Mouse (Mus musculus) embryonic facial prominence, embryonic 14.5 days (tissue): ENCODE results near the gene Tacc2. TPM values are rescaled to one million over a fixed set of nuclear protein-coding genes. Genes with fewer than 3 reads are reported as not detected.

Source experiments
- ATAC-seq: fragments of 200-750 bp; cut with Nextera tagmentation; 2 replicates; pipeline ENCODE4 v1.8.0; 2017; ENCODE audit warnings: low read depth, moderate number of reproducible peaks, moderate TSS enrichment
- DNase-seq: peaks from one replicate; pipeline ENCODE4 v3.0.0-alpha.2; 2015; ENCODE audit warnings: low spot score
- H3K27ac ChIP-seq: fragments of 300-500 bp; sonication (generic); replicated peaks from 2 replicates; pipeline ENCODE4 v1.5.1; 2014; ENCODE audit warnings: low read depth, mild to moderate bottlenecking, low read length, moderate library complexity
- H3K27me3 ChIP-seq: fragments of 300-500 bp; sonication (generic); replicated peaks from 2 replicates; pipeline ENCODE4 v1.6.1; 2014; ENCODE audit warnings: low read length; ENCODE audit not compliant: control insufficient read depth, insufficient read depth
- H3K36me3 ChIP-seq: fragments of 300-500 bp; sonication (generic); 2 replicates; pipeline ENCODE4 v1.6.1; 2014; ENCODE audit warnings: low read length, mixed read lengths; ENCODE audit not compliant: control insufficient read depth, insufficient read depth
- H3K4me1 ChIP-seq: fragments of 300-500 bp; sonication (generic); 2 replicates; pipeline ENCODE4 v1.6.1; 2014; ENCODE audit warnings: antibody characterized with exemption, low read length; ENCODE audit not compliant: control insufficient read depth, insufficient read depth
- H3K4me2 ChIP-seq: fragments of 300-500 bp; sonication (generic); 2 replicates; pipeline ENCODE4 v1.6.1; 2014; ENCODE audit warnings: low read depth, mild to moderate bottlenecking, low read length, moderate library complexity, mixed read lengths
- H3K4me3 ChIP-seq: fragments of 300-500 bp; sonication (generic); 2 replicates; pipeline ENCODE4 v1.5.1; 2014; ENCODE audit warnings: low read depth, mild to moderate bottlenecking, low read length
- H3K9ac ChIP-seq: fragments of 300-500 bp; sonication (generic); 2 replicates; pipeline ENCODE4 v1.6.1; 2014; ENCODE audit warnings: low read depth, mild to moderate bottlenecking, low read length, moderate library complexity, mixed read lengths
- H3K9me3 ChIP-seq: fragments of 300-500 bp; sonication (generic); 2 replicates; pipeline ENCODE4 v1.6.1; 2016; ENCODE audit warnings: low read length; ENCODE audit not compliant: control insufficient read depth
- whole genome bisulfite sequencing: fragments of 180-500 bp; shearing (Covaris S2); extraction: QIAGEN DNeasy Blood & Tissue Kit; methylation state at CpG from one replicate; pipeline ENCODE4 v1.1.7; 2014; 5-methylcytosine and 5-hydroxymethylcytosine counted together
- polyA plus RNA-seq: library from polyadenylated mRNA; unstranded; fragments of >200 nt; fragmentation: Nextera tagmentation; extraction: Ambion mirVana; gene quantifications from 2 replicates; pipeline ENCODE4 v1.2.1, GENCODE M21; 2014

Tacc2 gene
- polyA plus RNA-seq, 1 experiment from 2014 or later = 44.4 TPM

DNA sequence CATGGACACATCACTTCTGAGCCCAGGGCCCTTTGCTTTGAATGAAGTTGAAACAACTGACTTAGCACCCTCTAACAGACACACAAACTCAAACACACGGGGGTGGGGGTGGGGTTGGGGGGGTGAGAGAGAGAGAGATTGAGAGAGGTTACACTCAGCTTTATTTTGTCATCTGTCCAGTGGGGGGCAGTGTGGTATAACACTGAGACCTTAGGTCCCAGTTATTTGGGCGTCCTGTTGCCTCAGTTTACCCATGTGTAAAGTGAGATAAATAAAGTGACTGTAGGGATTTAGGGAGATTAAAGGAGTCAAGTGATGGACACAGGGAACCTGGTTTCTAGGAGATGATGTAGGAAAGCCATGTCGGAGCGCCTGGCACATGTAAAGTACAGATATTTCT lies 163.9 kb downstream of the Tacc2 start:
- Histone ChIP-seq H3K27ac (no peak overlapping the region), H3K4me3 (no peak overlapping the region), H3K9ac (no peak overlapping the region), H3K4me2 (no peak overlapping the region), H3K9me3 (no peaks in the 10 kb centered on the region), H3K36me3 (peaks cover 83% of the 10 kb centered on the region), H3K4me1 (no peaks in the 10 kb centered on the region), H3K27me3 (no peaks in the 10 kb centered on the region)
- 81% methylated on average over 4 of the region's 4 CpGs for WGBS
- DNase-seq = no peak
- ATAC-seq = no peak

DNA sequence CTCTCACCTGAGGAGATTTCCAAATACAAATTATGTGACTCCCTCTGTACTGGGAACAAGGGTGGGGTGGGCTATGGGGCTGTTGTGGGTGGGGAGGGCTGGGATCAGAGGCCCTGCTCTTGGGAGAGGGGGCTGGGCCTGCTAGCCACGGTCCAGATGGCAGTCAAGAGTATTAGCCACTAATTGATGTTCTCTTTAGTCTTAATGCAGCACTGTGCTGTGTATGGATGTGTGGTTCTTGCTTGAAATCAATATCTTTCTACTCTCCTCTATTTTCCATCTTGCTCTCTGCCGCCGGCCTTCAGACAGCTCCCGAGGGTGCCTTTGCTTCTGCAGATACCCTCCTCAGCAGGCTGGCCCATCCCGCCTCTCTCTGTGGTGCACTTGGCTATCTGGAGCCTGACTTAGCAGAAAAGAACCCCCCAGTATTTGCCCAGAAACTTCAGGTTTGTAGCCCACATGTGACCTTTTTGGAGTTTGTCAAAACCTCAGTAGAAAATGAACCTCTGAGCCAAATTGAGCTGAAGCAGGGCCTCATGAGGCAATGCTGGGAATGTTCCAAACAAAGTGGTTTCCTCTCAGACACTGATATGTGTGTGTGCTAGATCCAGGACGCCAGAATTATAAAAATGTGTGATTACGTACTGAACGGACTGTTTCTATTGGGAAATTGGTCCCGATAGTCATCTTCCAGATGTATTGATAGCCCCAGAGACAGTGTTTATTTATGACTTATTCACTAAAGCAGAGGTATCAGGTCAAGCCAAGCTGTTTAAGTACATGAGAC lies 166.2 kb downstream of the Tacc2 start:
- no peak overlapping the region for H3K4me2 ChIP-seq
- no peaks in the 10 kb centered on the region for H3K4me1 ChIP-seq
- no peak overlapping the region for H3K4me3 ChIP-seq
- WGBS = 69% methylated on average over 9 of the region's 9 CpGs
- no peak overlapping the region for H3K9ac ChIP-seq
- no peaks in the 10 kb centered on the region for H3K9me3 ChIP-seq
- peak; percentile 79 for DNase-seq
- no peaks in the 10 kb centered on the region for H3K27me3 ChIP-seq
- ATAC-seq = peak; percentile 69; the same call in 1 of the 2 replicates
- peaks cover 80% of the 10 kb centered on the region for H3K36me3 ChIP-seq
- no peak overlapping the region for H3K27ac ChIP-seq

DNA sequence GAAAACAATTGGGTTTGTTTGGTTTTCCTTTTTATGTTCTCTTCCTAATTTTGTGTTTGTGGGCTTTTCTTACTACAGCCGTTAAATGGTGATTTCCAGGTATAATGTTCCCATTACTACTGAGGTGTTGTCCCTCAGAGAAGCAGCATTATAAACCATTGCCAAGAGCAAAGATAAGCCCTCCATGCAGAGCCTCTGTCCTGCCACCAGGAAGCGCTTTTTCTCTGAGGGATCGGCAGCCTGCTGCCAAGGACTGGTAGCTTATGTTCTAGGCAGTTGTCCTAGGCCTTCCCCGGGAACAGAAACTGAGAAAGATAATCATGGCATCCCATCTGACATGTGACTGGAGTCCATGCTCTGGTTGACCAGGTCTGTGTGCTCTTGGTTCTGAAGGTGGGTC lies 171.9 kb downstream of the Tacc2 start:
- no peaks in the 10 kb centered on the region for H3K9me3 ChIP-seq
- ATAC-seq = no peak
- peaks cover 85% of the 10 kb centered on the region for H3K36me3 ChIP-seq
- no peak overlapping the region for H3K9ac ChIP-seq
- 88% methylated on average over 4 of the region's 4 CpGs for WGBS
- H3K4me3 ChIP-seq = no peak overlapping the region
- DNase-seq = no peak
- H3K27ac ChIP-seq = no peak overlapping the region
- no peaks in the 10 kb centered on the region for H3K4me1 ChIP-seq
- H3K4me2 ChIP-seq = no peak overlapping the region
- H3K27me3 ChIP-seq = no peaks in the 10 kb centered on the region

DNA sequence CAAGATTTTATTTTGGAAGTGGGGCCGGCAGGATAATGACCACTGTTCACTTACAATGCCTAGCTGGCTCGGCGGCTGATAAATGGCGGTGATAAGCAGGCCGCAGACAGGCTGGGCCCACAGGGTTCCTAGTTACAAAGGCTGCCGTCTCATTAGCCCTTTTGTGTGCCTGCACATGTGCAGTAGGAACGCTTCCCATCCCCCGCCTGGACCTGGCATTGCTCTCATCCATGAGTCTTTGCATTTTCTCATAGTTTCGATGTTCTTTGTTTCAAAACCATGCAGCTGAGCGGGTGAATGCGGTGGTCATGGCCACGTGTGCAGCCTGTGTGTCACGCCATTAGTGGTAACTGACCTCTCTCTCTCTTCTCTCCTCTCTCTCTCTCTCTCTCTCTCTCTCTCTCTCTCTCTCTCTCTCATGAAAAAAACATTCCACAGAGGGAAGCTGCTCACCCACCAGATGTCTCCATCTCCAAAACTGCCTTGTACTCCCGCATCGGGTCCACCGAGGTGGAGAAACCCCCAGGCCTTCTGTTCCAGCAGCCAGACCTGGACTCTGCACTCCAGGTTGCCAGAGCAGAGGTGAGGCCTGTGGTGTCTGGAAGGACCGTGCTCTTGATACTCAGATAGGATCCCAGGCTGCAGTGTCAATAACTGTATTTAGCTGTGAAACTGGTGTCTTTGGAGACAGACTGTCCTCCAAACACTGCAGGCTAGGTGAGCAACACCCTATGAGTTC lies 173.7 kb downstream of the Tacc2 start:
- Histone ChIP-seq H3K4me1 (no peaks in the 10 kb centered on the region), H3K9me3 (no peaks in the 10 kb centered on the region), H3K4me3 (no peak overlapping the region), H3K27ac (no peak overlapping the region; the same call in 1 of the 2 replicates), H3K4me2 (no peak overlapping the region), H3K27me3 (no peaks in the 10 kb centered on the region), H3K36me3 (peaks cover 80% of the 10 kb centered on the region), H3K9ac (no peak overlapping the region)
- ATAC-seq = peak; percentile 54; the same call in 1 of the 2 replicates
- WGBS = 69% methylated on average over 17 of the region's 17 CpGs
- peak; percentile 58 for DNase-seq

DNA sequence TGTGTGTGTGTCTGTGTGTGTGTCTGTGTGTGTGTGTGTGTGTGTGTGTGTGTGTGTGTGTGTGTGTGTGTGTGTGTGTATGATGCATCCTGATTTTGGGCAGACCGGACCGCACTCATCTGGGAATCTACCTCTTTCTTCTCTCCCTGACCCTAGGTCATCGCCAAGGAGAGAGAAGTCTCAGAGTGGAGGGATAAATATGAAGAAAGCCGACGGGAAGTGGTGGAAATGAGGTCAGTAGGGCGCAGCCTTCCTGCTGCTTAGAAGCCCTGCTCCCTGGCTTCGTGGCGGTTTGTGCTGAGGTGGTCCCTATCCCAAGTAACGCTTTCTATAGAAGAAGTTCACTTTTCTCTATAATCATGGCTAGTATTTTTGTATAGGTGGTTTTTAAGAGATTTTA lies 174.4 kb downstream of the Tacc2 start:
- ATAC-seq = no peak
- DNase-seq = no peak

DNA sequence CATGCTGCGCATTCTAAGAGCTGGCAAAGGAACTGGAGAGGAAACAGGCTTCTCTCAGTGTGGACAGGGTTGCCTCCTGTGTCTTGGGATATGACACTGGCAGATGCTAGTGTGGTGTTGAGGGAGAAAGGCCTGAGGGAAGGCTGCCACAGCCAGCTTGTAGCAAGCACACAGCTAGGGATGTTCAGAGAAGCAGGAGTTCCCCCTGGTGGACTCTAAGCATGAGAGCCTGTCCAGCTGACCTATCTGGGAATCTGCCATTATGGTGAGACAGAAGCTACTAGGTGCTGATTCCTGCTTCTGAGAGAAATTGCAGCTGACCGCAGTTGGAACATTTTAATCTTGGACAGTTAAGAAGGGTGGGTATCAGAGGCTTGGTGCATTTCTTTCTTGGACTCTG lies 177.6 kb downstream of the Tacc2 start:
- no peaks in the 10 kb centered on the region for H3K27me3 ChIP-seq
- DNase-seq = peak; percentile 67
- no peak overlapping the region for H3K27ac ChIP-seq
- no peak overlapping the region for H3K4me3 ChIP-seq
- no peak overlapping the region for H3K9ac ChIP-seq
- WGBS = 95% methylated on average over 2 of the region's 2 CpGs
- no peaks in the 10 kb centered on the region for H3K4me1 ChIP-seq
- no peaks in the 10 kb centered on the region for H3K9me3 ChIP-seq
- peaks cover 71% of the 10 kb centered on the region for H3K36me3 ChIP-seq
- H3K4me2 ChIP-seq = no peak overlapping the region
- ATAC-seq = no peak

More for the DNA sequence above, 174.4 kb downstream of the Tacc2 start:
- Histone ChIP-seq H3K9ac (no peak overlapping the region), H3K4me3 (no peak overlapping the region), H3K27me3 (no peaks in the 10 kb centered on the region), H3K4me2 (no peak overlapping the region), H3K4me1 (no peaks in the 10 kb centered on the region), H3K36me3 (peaks cover 73% of the 10 kb centered on the region), H3K27ac (no peak overlapping the region), H3K9me3 (no peaks in the 10 kb centered on the region)
- WGBS = 61% methylated on average over 9 of the region's 9 CpGs

DNA sequence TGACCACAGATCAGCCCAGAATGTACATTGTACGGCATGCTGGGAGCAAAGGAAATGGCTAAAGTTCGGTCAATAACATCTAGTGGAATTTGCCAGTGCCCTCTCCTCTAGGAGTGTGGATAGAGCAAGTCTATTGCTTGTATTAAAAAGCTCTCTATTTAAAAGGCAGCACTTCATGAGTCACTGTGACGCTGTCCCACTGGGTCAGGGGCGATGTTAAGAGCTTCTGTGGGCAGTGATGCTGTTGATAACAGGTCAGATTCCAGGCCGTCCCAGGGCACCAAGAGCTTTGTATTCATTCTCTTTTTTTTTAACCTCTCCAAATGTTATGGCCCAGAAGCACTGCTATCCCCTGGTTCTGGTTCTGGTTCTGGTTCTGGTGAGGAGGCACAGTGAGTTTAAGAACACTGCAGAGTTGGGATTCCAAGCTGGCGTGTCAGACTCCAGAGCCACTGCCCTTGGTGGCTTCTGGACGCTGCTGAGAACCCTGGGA lies 179.2 kb downstream of the Tacc2 start:
- Histone ChIP-seq H3K9ac (no peak overlapping the region), H3K9me3 (no peaks in the 10 kb centered on the region), H3K4me1 (no peaks in the 10 kb centered on the region), H3K36me3 (peaks cover 66% of the 10 kb centered on the region), H3K27ac (no peak overlapping the region), H3K27me3 (no peaks in the 10 kb centered on the region), H3K4me3 (no peak overlapping the region), H3K4me2 (no peak overlapping the region)
- ATAC-seq = no peak
- no peak for DNase-seq
- WGBS = 83% methylated on average over 7 of the region's 7 CpGs

DNA sequence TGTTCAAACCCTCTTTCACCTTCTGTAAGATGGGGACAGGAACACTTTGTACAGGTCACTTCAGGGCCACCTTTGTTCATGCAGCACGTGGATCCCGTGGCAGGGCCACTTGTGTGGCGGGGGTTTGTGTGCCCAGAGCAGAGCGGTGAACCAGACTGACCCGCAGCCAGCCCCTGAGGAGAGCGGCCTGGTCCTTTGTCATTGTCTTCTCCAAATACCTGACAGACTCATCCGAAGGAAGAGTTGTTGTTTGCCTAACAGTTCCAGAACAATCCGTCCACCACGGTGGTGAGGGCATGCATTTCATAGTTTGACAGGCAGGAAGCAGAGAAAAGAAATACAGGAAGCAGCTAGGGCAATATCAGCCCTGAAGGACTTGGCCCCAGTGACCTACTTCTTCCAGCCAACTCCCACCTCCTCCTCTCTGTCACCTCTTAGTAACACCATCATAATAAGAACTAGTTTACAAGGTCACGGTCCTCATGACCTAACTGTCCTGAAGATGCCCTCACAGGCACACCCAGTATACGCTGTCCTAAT lies 180.2 kb downstream of the Tacc2 start:
- no peak overlapping the region for H3K4me2 ChIP-seq
- H3K4me1 ChIP-seq = no peaks in the 10 kb centered on the region
- H3K9me3 ChIP-seq = no peaks in the 10 kb centered on the region
- no peak overlapping the region for H3K9ac ChIP-seq
- H3K27ac ChIP-seq = no peak overlapping the region
- 84% methylated on average over 11 of the region's 11 CpGs for WGBS
- no peak for DNase-seq
- no peak overlapping the region for H3K4me3 ChIP-seq
- no peaks in the 10 kb centered on the region for H3K27me3 ChIP-seq
- ATAC-seq = no peak
- H3K36me3 ChIP-seq = peaks cover 58% of the 10 kb centered on the region
